ENCODE assay signal across 8 mouse cellular contexts in genomic region chr13:61804168-61804874, GRCm38 (mm10).
A peak's percentile ranks its signal among the peaks of the same experiment; 100 is the strongest.
DNase-seq lines count a peak whose midpoint lies in the region; ATAC-seq and TF ChIP-seq lines count a peak whose summit lies in the region.
"Not testable (repeated sequence)": the region's sequence is repeated elsewhere in the genome, so short reads cannot be mapped to it uniquely, and the experiment has no call there.

No protein-coding gene starts in this region.

- H3K9me3 ChIP-seq in hindbrain, embryonic 10.5 days; lung, embryonic 15.5 days; neural tube, embryonic 14.5 days (ENCODE audit: control insufficient read depth, low read length); stomach, postnatal 0 days (ENCODE audit: control insufficient read depth, low read length): not testable (repeated sequence)

- H3K4me2 ChIP-seq in lung, embryonic 15.5 days = peak overlapping the region; percentile 55
- H3K4me2 ChIP-seq in neural tube, embryonic 14.5 days (ENCODE audit: low read depth, low read length) = peak overlapping the region; percentile 47
- peak overlapping the region; percentile 56 for H3K4me2 ChIP-seq in stomach, postnatal 0 days (replicated peaks; ENCODE audit: low read depth)

- peak overlapping the region; percentile 86 for H3K27ac ChIP-seq in hindbrain, embryonic 10.5 days
- H3K27ac ChIP-seq in lung, embryonic 15.5 days; neural tube, embryonic 14.5 days (ENCODE audit: low read depth, low read length); stomach, postnatal 0 days (replicated peaks): not testable (repeated sequence)

- TF ChIP-seq EP300 in stomach, postnatal 0 days (optimal IDR thresholded peaks at IDR 0.05) = not testable (repeated sequence)

- peaks cover 13% of the 10 kb centered on the region for H3K36me3 ChIP-seq in hindbrain, embryonic 10.5 days
- not testable (repeated sequence) for H3K36me3 ChIP-seq in lung, embryonic 15.5 days; neural tube, embryonic 14.5 days (ENCODE audit: control insufficient read depth, insufficient read depth, low read length); stomach, postnatal 0 days (ENCODE audit: control insufficient read depth, insufficient read depth, low read length)

- H3K4me3 ChIP-seq in hindbrain, embryonic 10.5 days = peak overlapping the region; percentile 67
- H3K4me3 ChIP-seq in lung, embryonic 15.5 days = peak overlapping the region; percentile 66
- H3K4me3 ChIP-seq in neural tube, embryonic 14.5 days (ENCODE audit: low read depth, low read length) = peak overlapping the region; percentile 49
- peak overlapping the region; percentile 56 for H3K4me3 ChIP-seq in stomach, postnatal 0 days (ENCODE audit: low read depth, low read length)

- H3K9ac ChIP-seq in lung, embryonic 15.5 days = peak overlapping the region; percentile 61
- peak overlapping the region; percentile 51 for H3K9ac ChIP-seq in neural tube, embryonic 14.5 days (replicated peaks; ENCODE audit: low read depth, low read length)
- H3K9ac ChIP-seq in stomach, postnatal 0 days (ENCODE audit: low read length) = peak overlapping the region; percentile 67

- H3K27me3 ChIP-seq in hindbrain, embryonic 10.5 days (ENCODE audit: insufficient read depth, poor library complexity, severe bottlenecking); lung, embryonic 15.5 days; neural tube, embryonic 14.5 days (ENCODE audit: control insufficient read depth, insufficient read depth, low read length); stomach, postnatal 0 days (ENCODE audit: control insufficient read depth, insufficient read depth, low read length): not testable (repeated sequence)

- ATAC-seq in lung, embryonic 15.5 days (ENCODE audit: borderline replicate concordance, extremely low read depth, low FRiP score, low TSS enrichment); stomach, postnatal 0 days (ENCODE audit: low FRiP score, low TSS enrichment): not testable (repeated sequence)
- peak; percentile 79 for ATAC-seq in neural tube, embryonic 14.5 days (ENCODE audit: low read depth)

- DNase-seq in ES-CJ7 (ENCODE audit: low read depth, low spot score) = peak; percentile 1
- peak; percentile 3 to 30 for DNase-seq in cerebellum, postnatal 10 days
- DNase-seq in frontal cortex, postnatal 10 days (ENCODE audit: low spot score in 2 of 2) = peak; percentile 5 to 10
- peak; percentile 66 for DNase-seq in hindbrain, embryonic 10.5 days (ENCODE audit: low spot score)
- DNase-seq in layer of hippocampus, adult 9-11 months = peak; percentile 12
- DNase-seq in stomach, postnatal 0 days (ENCODE audit: low spot score) = peak; percentile 53

- not testable (repeated sequence) for H3K4me1 ChIP-seq in hindbrain, embryonic 10.5 days (replicated peaks); lung, embryonic 15.5 days; neural tube, embryonic 14.5 days (ENCODE audit: control insufficient read depth, insufficient read depth, low read length); stomach, postnatal 0 days (replicated peaks; ENCODE audit: control insufficient read depth, insufficient read depth)

- 3% methylated on average over 19 of the region's 19 CpGs for WGBS in hindbrain, embryonic 10.5 days
- WGBS in lung, embryonic 15.5 days = under 1% methylated on average over 19 of the region's 19 CpGs
- 1% methylated on average over 19 of the region's 19 CpGs for WGBS in neural tube, embryonic 14.5 days
- WGBS in stomach, postnatal 0 days = under 1% methylated on average over 19 of the region's 19 CpGs

- TF ChIP-seq CTCF in stomach, postnatal 0 days (IDR thresholded peaks at IDR 0.05; ENCODE audit: low read depth) = not testable (repeated sequence)

Comparison
In these comparisons a context has a peak if more than half of its experiments do, and no peak if none do; other contexts are left out.
1. DNase-seq: peak in every context shown above with its lines; median percentile 66 in hindbrain, embryonic 10.5 days; 53 in stomach, postnatal 0 days; 16 in cerebellum, postnatal 10 days; 12 in layer of hippocampus, adult 9-11 months; 8 in frontal cortex, postnatal 10 days; 1 in ES-CJ7.